Mouse (Mus musculus) heart, postnatal 0 days (tissue): Measurements from ENCODE around the gene Zdhhc8. TPM values are rescaled to one million over a fixed set of nuclear protein-coding genes. Genes with fewer than 3 reads are reported as not detected.

Experiments used
- ATAC-seq: fragments of 200-750 bp; cut with Nextera tagmentation; 2 replicates; pipeline ENCODE4 v1.8.0; 2017; ENCODE audit warnings: low read depth, moderate number of reproducible peaks, moderate library complexity; ENCODE audit not compliant: insufficient read depth
- DNase-seq: peaks from one replicate; pipeline ENCODE4 v3.0.0-alpha.2; 2016; ENCODE audit warnings: low spot score
- H3K27ac ChIP-seq: fragments of 300-500 bp; sonication (generic); 2 replicates; pipeline ENCODE4 v1.5.1; 2014; ENCODE audit warnings: low read depth, mild to moderate bottlenecking
- H3K27me3 ChIP-seq: fragments of 300-500 bp; sonication (generic); 2 replicates; pipeline ENCODE4 v1.6.1; 2014; ENCODE audit warnings: low read length, mixed read lengths; ENCODE audit not compliant: control insufficient read depth, insufficient read depth
- H3K36me3 ChIP-seq: fragments of 300-500 bp; sonication (generic); replicated peaks from 2 replicates; pipeline ENCODE4 v1.6.1; 2014; ENCODE audit warnings: low read length, mixed read lengths; ENCODE audit not compliant: control insufficient read depth, insufficient read depth
- H3K4me1 ChIP-seq: fragments of 300-500 bp; sonication (generic); 2 replicates; pipeline ENCODE4 v1.6.1; 2014; ENCODE audit warnings: antibody characterized with exemption; ENCODE audit not compliant: control insufficient read depth, insufficient read depth
- H3K4me2 ChIP-seq: fragments of 300-500 bp; sonication (generic); 2 replicates; pipeline ENCODE4 v1.6.1; 2014; ENCODE audit warnings: low read depth, mild to moderate bottlenecking, low read length, moderate library complexity
- H3K4me3 ChIP-seq: fragments of 300-500 bp; sonication (generic); 2 replicates; pipeline ENCODE4 v1.5.1; 2014; ENCODE audit warnings: low read depth, low read length
- H3K9ac ChIP-seq: fragments of 300-500 bp; sonication (generic); replicated peaks from 2 replicates; pipeline ENCODE4 v1.6.1; 2014; ENCODE audit warnings: low read depth, low read length, mixed read lengths
- H3K9me3 ChIP-seq: fragments of 300-500 bp; sonication (generic); replicated peaks from 2 replicates; pipeline ENCODE4 v1.6.1; 2016; ENCODE audit warnings: low read length; ENCODE audit not compliant: control insufficient read depth
- CTCF ChIP-seq: IDR thresholded peaks from 2 replicates; pipeline ENCODE4 v1.5.1; 2016; ENCODE audit warnings: antibody characterized with exemption, control low read depth, low read depth
- EP300 ChIP-seq: IDR thresholded peaks from 2 replicates; pipeline ENCODE4 v1.6.1; 2016; ENCODE audit warnings: antibody characterized with exemption, low read depth
- WGBS: fragments of 180-500 bp; shearing (Covaris S2); extraction: QIAGEN DNeasy Blood & Tissue Kit; methylation state at CpG from one replicate; pipeline ENCODE4 v1.1.7; 2014; 5-methylcytosine and 5-hydroxymethylcytosine counted together
- polyA plus RNA-seq: library from polyadenylated mRNA; unstranded; fragments of >200 nt; fragmentation: Nextera tagmentation; extraction: Ambion mirVana; gene quantifications from 2 replicates; pipeline ENCODE4 v1.2.1, GENCODE M21; 2015
- total RNA-seq: library from RNA; depleted of rRNA; stranded (reverse); fragments of >200 nt; gene quantifications from 2 replicates; pipeline ENCODE4 v1.2.3, GENCODE M21; 2014; ENCODE audit warnings: low replicate concordance; rRNA removed

The Zdhhc8 gene
- total RNA-seq: 27.7 and 47.0 TPM in 2 replicates
- 15.4 and 16.4 TPM in 2 replicates for polyA plus RNA-seq

GRCm38 (mm10) chr16:18234671-18235388 is at the start of gene Zdhhc8:
TSS of gene Zdhhc8 (minus strand) at chr16:18235136.
- Histone ChIP-seq H3K36me3 (peaks cover 20% of the 10 kb centered on the region), H3K27ac (peak within 1 kb of the TSS; percentile 90), H3K27me3 (no peaks in the 10 kb centered on the region), H3K4me1 (peaks cover 44% of the 10 kb centered on the region), H3K9me3 (no peaks in the 10 kb centered on the region), H3K9ac (peak within 1 kb of the TSS; percentile 90), H3K4me3 (peak within 1 kb of the TSS; percentile 89), H3K4me2 (peak within 1 kb of the TSS; percentile 93)
- WGBS: under 1% methylated on average over 76 of the region's 79 CpGs
- DNase-seq: peak; percentile 63
- TF ChIP-seq CTCF (no peak), EP300 (no peak)
- peak; percentile 82 for ATAC-seq

GRCm38 (mm10) chr16:18275166-18275565 is 40.2 kb upstream of the Zdhhc8 start:
- Histone ChIP-seq H3K4me1 (no peaks in the 10 kb centered on the region), H3K27ac (no peak overlapping the region), H3K9me3 (no peaks in the 10 kb centered on the region), H3K27me3 (no peaks in the 10 kb centered on the region), H3K4me3 (no peak overlapping the region), H3K9ac (no peak overlapping the region), H3K4me2 (no peak overlapping the region), H3K36me3 (peaks cover 93% of the 10 kb centered on the region)
- DNase-seq: no peak
- ATAC-seq: no peak
- 80% methylated on average over 2 of the region's 2 CpGs for WGBS
- TF ChIP-seq EP300: no peak

- 88% methylated on average over 5 of the region's 5 CpGs for WGBS
- DNase-seq: no peak
- no peaks in the 10 kb centered on the region for H3K4me1 ChIP-seq
- no peaks in the 10 kb centered on the region for H3K27me3 ChIP-seq
- peaks cover 83% of the 10 kb centered on the region for H3K36me3 ChIP-seq
- ATAC-seq: no peak
- no peak overlapping the region for H3K4me2 ChIP-seq
- H3K27ac ChIP-seq: no peak overlapping the region
- no peak overlapping the region for H3K4me3 ChIP-seq
- H3K9ac ChIP-seq: no peak overlapping the region
- H3K9me3 ChIP-seq: no peaks in the 10 kb centered on the region
- TF ChIP-seq CTCF (peak; percentile 40), EP300 (no peak)
Observed at GRCm38 (mm10) chr16:18268182-18268581, 33.2 kb upstream of the Zdhhc8 start.

GRCm38 (mm10) chr16:18265024-18265423 is 30.1 kb upstream of the Zdhhc8 start:
- Histone ChIP-seq H3K27me3 (no peaks in the 10 kb centered on the region), H3K4me2 (no peak overlapping the region), H3K4me1 (no peaks in the 10 kb centered on the region), H3K27ac (no peak overlapping the region), H3K36me3 (peaks cover 76% of the 10 kb centered on the region), H3K4me3 (no peak overlapping the region), H3K9ac (no peak overlapping the region), H3K9me3 (no peaks in the 10 kb centered on the region)
- TF ChIP-seq EP300: no peak
- TF ChIP-seq CTCF: no peak
- 96% methylated on average over 1 of the region's 2 CpGs for WGBS
- DNase-seq (no peak), ATAC-seq (no peak)

- Histone ChIP-seq H3K4me1 (no peaks in the 10 kb centered on the region), H3K36me3 (peaks cover 88% of the 10 kb centered on the region), H3K4me3 (no peak within 1 kb of the TSS), H3K4me2 (no peak within 1 kb of the TSS), H3K9ac (no peak within 1 kb of the TSS), H3K27me3 (no peaks in the 10 kb centered on the region), H3K9me3 (no peaks in the 10 kb centered on the region), H3K27ac (no peak within 1 kb of the TSS)
- ATAC-seq (no peak), DNase-seq (no peak)
- WGBS: 92% methylated on average over 2 of the region's 2 CpGs
- TF ChIP-seq CTCF (no peak), EP300 (no peak)
Observed at GRCm38 (mm10) chr16:18258221-18258620, 23.3 kb upstream of the Zdhhc8 start, which contains the start of gene Gm49776. TSS of gene Gm49776 (minus strand) at chr16:18258321.

- Histone ChIP-seq H3K27me3 (no peaks in the 10 kb centered on the region), H3K9ac (no peak overlapping the region), H3K4me3 (no peak overlapping the region), H3K27ac (no peak overlapping the region), H3K4me1 (peaks cover 9% of the 10 kb centered on the region), H3K36me3 (peaks cover 79% of the 10 kb centered on the region), H3K4me2 (no peak overlapping the region), H3K9me3 (no peaks in the 10 kb centered on the region)
- no peak for TF ChIP-seq EP300
- no peak for TF ChIP-seq CTCF
- no peak for ATAC-seq
- no peak for DNase-seq
- 77% methylated on average over 1 of the region's 1 CpGs for WGBS
Observed at GRCm38 (mm10) chr16:18253866-18254265, 18.9 kb upstream of the Zdhhc8 start.
